Mouse (Mus musculus) MEL (cell line): Measurements from ENCODE around the gene Ints13. TPM values are rescaled to one million over a fixed set of nuclear protein-coding genes. Genes with fewer than 3 reads are reported as not detected.

Experiments
- DNase-seq: peaks from one replicate; pipeline ENCODE4 v3.0.0; 2011; ENCODE audit warnings: low read depth, low spot score
- H3K27ac ChIP-seq: 2 replicates; pipeline ENCODE4 v1.5.1; 2012; ENCODE audit warnings: low read depth, mild to moderate bottlenecking, control low read depth, low read length, moderate library complexity; ENCODE audit not compliant: control insufficient read depth
- H3K27me3 ChIP-seq, 2 experiments: fragments of 150-350 bp in 1 of 2; sonication (generic) in 1 of 2; 2 replicates each; pipeline ENCODE4 v1.6.1; 2012; ENCODE audit warnings: low read length in 2 of 2, mild to moderate bottlenecking in 2 of 2, improper control_type of control experiment in 1 of 2, moderate library complexity in 1 of 2; ENCODE audit not compliant: insufficient read depth in 2 of 2, control insufficient read depth in 1 of 2
- H3K36me3 ChIP-seq, 2 experiments: 2 replicates each; pipeline ENCODE4 v1.6.1; 2012 to 2014; ENCODE audit warnings: low read length in 2 of 2, improper control_type of control experiment in 1 of 2, inconsistent platforms in 1 of 2, mild to moderate bottlenecking in 1 of 2; ENCODE audit not compliant: insufficient read depth in 2 of 2, control insufficient read depth in 1 of 2
- H3K4me1 ChIP-seq, 2 experiments: fragments of 150-350 bp in 1 of 2; sonication (generic) in 1 of 2; 2 replicates each; pipeline ENCODE4 v1.6.1; 2012; ENCODE audit warnings: low read length in 2 of 2, improper control_type of control experiment in 1 of 2, mild to moderate bottlenecking in 1 of 2; ENCODE audit not compliant: insufficient read depth in 2 of 2, control insufficient read depth in 1 of 2
- H3K4me3 ChIP-seq, 2 experiments: fragments of 150-350 bp in 1 of 2; sonication (generic) in 1 of 2; 2 replicates each; pipeline ENCODE4 v1.5.1; 2012; ENCODE audit warnings: low read depth in 2 of 2, low read length in 2 of 2, mild to moderate bottlenecking in 2 of 2, moderate library complexity in 2 of 2, control low read depth in 1 of 2, improper control_type of control experiment in 1 of 2; ENCODE audit not compliant: control insufficient read depth in 1 of 2, insufficient read depth in 1 of 2
- H3K79me2 ChIP-seq: 2 replicates; pipeline ENCODE4 v1.6.1; 2012; ENCODE audit warnings: mild to moderate bottlenecking, low read length, moderate library complexity; ENCODE audit not compliant: control insufficient read depth, poor library complexity, insufficient read depth
- H3K9ac ChIP-seq: 2 replicates; pipeline ENCODE4 v1.6.1; 2012; ENCODE audit warnings: low read depth, mild to moderate bottlenecking, control low read depth, low read length, moderate library complexity; ENCODE audit not compliant: control insufficient read depth, poor library complexity, severe bottlenecking
- H3K9me3 ChIP-seq: fragments of 150-350 bp; sonication (generic); replicated peaks from 2 replicates; pipeline ENCODE4 v1.6.1; 2012; ENCODE audit warnings: mild to moderate bottlenecking, low read length, improper control_type of control experiment, moderate library complexity; ENCODE audit not compliant: insufficient read depth
- CHD2 ChIP-seq: IDR thresholded peaks from 2 replicates; pipeline ENCODE4 v1.6.1; 2011; ENCODE audit warnings: low read length, improper control_type of control experiment
- CTCF ChIP-seq, 3 experiments: IDR thresholded peaks in 2 of 3; conservative IDR thresholded peaks in 1 of 3; 2 replicates each; pipeline ENCODE4 v1.5.1; 2011 to 2012; ENCODE audit warnings: low read length in 3 of 3, low read depth in 2 of 3, mild to moderate bottlenecking in 2 of 3, improper control_type of control experiment in 1 of 3, inconsistent platforms in 1 of 3, mixed read lengths in 1 of 3, moderate library complexity in 1 of 3; ENCODE audit not compliant: control insufficient read depth in 1 of 3, insufficient read depth in 1 of 3, poor library complexity in 1 of 3, severe bottlenecking in 1 of 3
- GATA1 ChIP-seq: IDR thresholded peaks from 2 replicates; pipeline ENCODE4 v1.6.1; 2011; ENCODE audit warnings: low read depth, low read length, improper control_type of control experiment
- JUND ChIP-seq: IDR thresholded peaks from 2 replicates; pipeline ENCODE4 v1.6.1; 2011; ENCODE audit warnings: low read depth, mild to moderate bottlenecking, improper control_type of control experiment, low read length
- KAT2A ChIP-seq: conservative IDR thresholded peaks from 2 replicates; pipeline ENCODE4 v1.6.1; 2012; ENCODE audit warnings: low read depth, low read length, improper control_type of control experiment, inconsistent platforms
- MAX ChIP-seq: IDR thresholded peaks from 2 replicates; pipeline ENCODE4 v1.6.1; 2011; ENCODE audit warnings: low read length, improper control_type of control experiment
- MAZ ChIP-seq: IDR thresholded peaks from 2 replicates; pipeline ENCODE4 v1.6.1; 2012; ENCODE audit warnings: low read depth, mild to moderate bottlenecking, inconsistent platforms, low read length, improper control_type of control experiment
- MEF2A ChIP-seq: IDR thresholded peaks from 2 replicates; pipeline ENCODE4 v1.6.1; 2014; ENCODE audit warnings: low read depth, mild to moderate bottlenecking, inconsistent platforms, low read length, improper control_type of control experiment; ENCODE audit not compliant: poor library complexity, insufficient replicate concordance, severe bottlenecking; ENCODE audit errors: extremely low read depth
- MXI1 ChIP-seq: IDR thresholded peaks from 2 replicates; pipeline ENCODE4 v1.6.1; 2011; ENCODE audit warnings: mild to moderate bottlenecking, low read depth, low read length, improper control_type of control experiment
- POLR2A ChIP-seq, 2 experiments: IDR thresholded peaks; 2 replicates each; pipeline ENCODE4 v1.6.1; 2011 to 2012; ENCODE audit warnings: low read length in 2 of 2, mild to moderate bottlenecking in 2 of 2, control low read depth in 1 of 2, improper control_type of control experiment in 1 of 2, low read depth in 1 of 2, moderate library complexity in 1 of 2; ENCODE audit not compliant: control insufficient read depth in 1 of 2, insufficient read depth in 1 of 2, poor library complexity in 1 of 2
- POLR2AphosphoS2 ChIP-seq: IDR thresholded peaks from 2 replicates; pipeline ENCODE4 v1.6.1; 2011; ENCODE audit warnings: low read length, improper control_type of control experiment
- POLR2AphosphoS5 ChIP-seq: IDR thresholded peaks from 2 replicates; pipeline ENCODE4 v1.6.1; 2012; ENCODE audit warnings: low read depth, borderline replicate concordance, mild to moderate bottlenecking, inconsistent platforms, low read length, moderate library complexity, mixed read lengths
- RAD21 ChIP-seq: IDR thresholded peaks from 2 replicates; pipeline ENCODE4 v1.6.1; 2011; ENCODE audit warnings: mild to moderate bottlenecking, low read depth, low read length, improper control_type of control experiment
- RCOR1 ChIP-seq: IDR thresholded peaks from 2 replicates; pipeline ENCODE4 v1.6.1; 2012; ENCODE audit warnings: low read depth, mild to moderate bottlenecking, inconsistent platforms, low read length, improper control_type of control experiment
- SIN3A ChIP-seq: IDR thresholded peaks from 2 replicates; pipeline ENCODE4 v1.6.1; 2012; ENCODE audit warnings: low read length, improper control_type of control experiment, inconsistent platforms
- TAL1 ChIP-seq: IDR thresholded peaks from 2 replicates; pipeline ENCODE4 v1.6.1; 2012; ENCODE audit warnings: mild to moderate bottlenecking, inconsistent platforms, low read length, moderate library complexity, mixed read lengths
- TBP ChIP-seq: IDR thresholded peaks from 2 replicates; pipeline ENCODE4 v1.8.0; 2011; ENCODE audit warnings: low read depth, low read length, improper control_type of control experiment
- UBTF ChIP-seq: IDR thresholded peaks from 2 replicates; pipeline ENCODE4 v1.6.1; 2012; ENCODE audit warnings: low read depth, mild to moderate bottlenecking, inconsistent platforms, low read length, improper control_type of control experiment, moderate library complexity, borderline replicate concordance; ENCODE audit not compliant: insufficient read depth
- USF2 ChIP-seq, 2 experiments: IDR thresholded peaks; 2 replicates each; pipeline ENCODE4 v1.6.1; 2011 to 2012; ENCODE audit warnings: improper control_type of control experiment in 2 of 2, low read length in 2 of 2, borderline replicate concordance in 1 of 2, inconsistent platforms in 1 of 2, low read depth in 1 of 2, mild to moderate bottlenecking in 1 of 2; ENCODE audit not compliant: insufficient read depth in 1 of 2
- ZC3H11A ChIP-seq: IDR thresholded peaks from 2 replicates; pipeline ENCODE4 v1.6.1; 2012; ENCODE audit warnings: low read depth, mild to moderate bottlenecking, inconsistent platforms, low read length, improper control_type of control experiment
- ZMIZ1 ChIP-seq: IDR thresholded peaks from 2 replicates; pipeline ENCODE4 v1.6.1; 2012; ENCODE audit warnings: low read depth, mild to moderate bottlenecking, inconsistent platforms, low read length, improper control_type of control experiment, moderate library complexity
- polyA plus RNA-seq, 2 experiments: library from polyadenylated mRNA; stranded (reverse) in 1 of 2; unstranded in 1 of 2; fragments of >175 nt in 1 of 2; fragments of >200 nt in 1 of 2; gene quantifications; 2 replicates each; pipeline versions ENCODE4 v1.2.1 to v1.2.4; 2012; ENCODE audit warnings: low replicate concordance in 2 of 2, low read depth in 1 of 2; ENCODE audit not compliant: insufficient read length in 2 of 2, insufficient read depth in 1 of 2, missing spikeins in 1 of 2
- total RNA-seq: library from RNA; depleted of rRNA; stranded (reverse); fragments of 300-350 nt; gene quantifications from 2 replicates; pipeline ENCODE4 v1.2.3, GENCODE M21; 2012

Gene Ints13
- total and polyA plus RNA-seq, 3 experiments = 63.5 to 70.2 TPM; not detected in 1

GRCm38 (mm10) chr6:146613907-146614306, 36.3 kb upstream of the Ints13 start:
- no peak overlapping the region for H3K4me3 ChIP-seq
- no peak for DNase-seq
- H3K27ac ChIP-seq = no peak overlapping the region
- no peak overlapping the region for H3K9ac ChIP-seq
- H3K9me3 ChIP-seq = no peaks in the 10 kb centered on the region
- H3K36me3 ChIP-seq = no peaks in the 10 kb centered on the region; a peak in 1 of 4 replicates
- H3K4me1 ChIP-seq = no peaks in the 10 kb centered on the region
- H3K27me3 ChIP-seq = no peaks in the 10 kb centered on the region
- TF ChIP-seq JUND = no peak
- peak; percentile 8 to 45 (median 21); a peak in 5 of 6 replicates for TF ChIP-seq CTCF (IDR thresholded peaks at IDR 0.05 in 2 of 3, conservative IDR thresholded peaks at IDR 0.05 in 1 of 3; ENCODE audit: control insufficient read depth in 1 of 3, insufficient read depth in 1 of 3, low read depth in 2 of 3, low read length in 3 of 3, poor library complexity in 1 of 3, severe bottlenecking in 1 of 3)
- TF ChIP-seq, all 39 proteins: peak for 1
- no peaks in the 10 kb centered on the region for H3K79me2 ChIP-seq

- Histone ChIP-seq H3K4me3 (no peak overlapping the region), H3K27ac (no peak overlapping the region), H3K79me2 (no peaks in the 10 kb centered on the region), H3K36me3 (no peaks in the 10 kb centered on the region; a peak in 1 of 4 replicates), H3K9me3 (no peaks in the 10 kb centered on the region)
- DNase-seq = no peak
- TF ChIP-seq SIN3A (no peak), MXI1 (no peak), RCOR1 (no peak), JUND (no peak), CTCF (IDR thresholded peaks at IDR 0.05 in 2 of 3, conservative IDR thresholded peaks at IDR 0.05 in 1 of 3; ENCODE audit: control insufficient read depth in 1 of 3, insufficient read depth in 1 of 3, low read depth in 2 of 3, low read length in 3 of 3, poor library complexity in 1 of 3, severe bottlenecking in 1 of 3) (no peak), TAL1 (no peak), ZMIZ1 (no peak), ZC3H11A (no peak), RAD21 (no peak), POLR2AphosphoS2 (no peak), CHD2 (no peak), MAZ (no peak), MEF2A (no peak), MAX (no peak)
- TF ChIP-seq, all 39 proteins: peak for 0
- Histone ChIP-seq H3K4me1 (no peaks in the 10 kb centered on the region), H3K9ac (no peak overlapping the region), H3K27me3 (no peaks in the 10 kb centered on the region)
Measured at GRCm38 (mm10) chr6:146612736-146613135, 35.1 kb upstream of the Ints13 start.

GRCm38 (mm10) chr6:146611897-146612296, 34.3 kb upstream of the Ints13 start:
- no peak for DNase-seq
- H3K27ac ChIP-seq = no peak overlapping the region
- H3K9ac ChIP-seq = no peak overlapping the region
- no peak for TF ChIP-seq JUND
- TF ChIP-seq ZC3H11A = no peak
- no peak for TF ChIP-seq USF2 (IDR thresholded peaks at IDR 0.05; ENCODE audit: borderline replicate concordance in 1 of 2, insufficient read depth in 1 of 2, low read depth in 1 of 2, low read length in 2 of 2)
- no peak for TF ChIP-seq POLR2AphosphoS5
- TF ChIP-seq GATA1 = no peak
- TF ChIP-seq MAZ = no peak
- TF ChIP-seq CHD2 = no peak
- TF ChIP-seq KAT2A = no peak
- TF ChIP-seq TBP = no peak
- TF ChIP-seq RAD21 = no peak
- TF ChIP-seq UBTF = no peak
- no peak for TF ChIP-seq POLR2A (IDR thresholded peaks at IDR 0.05; ENCODE audit: control insufficient read depth in 1 of 2, insufficient read depth in 1 of 2, low read depth in 1 of 2, low read length in 2 of 2, poor library complexity in 1 of 2)
- H3K9me3 ChIP-seq = no peaks in the 10 kb centered on the region
- no peaks in the 10 kb centered on the region; a peak in 1 of 4 replicates for H3K36me3 ChIP-seq
- no peak overlapping the region for H3K4me3 ChIP-seq
- H3K79me2 ChIP-seq = no peaks in the 10 kb centered on the region
- no peaks in the 10 kb centered on the region for H3K4me1 ChIP-seq
- no peaks in the 10 kb centered on the region for H3K27me3 ChIP-seq
